Mouse (Mus musculus) forebrain, embryonic 11.5 days (tissue): ENCODE results near the gene Soga3. TPM values are rescaled to one million over a fixed set of nuclear protein-coding genes. Genes with fewer than 3 reads are reported as not detected.

Experiments
- ATAC-seq: fragments of 200-750 bp; cut with Nextera tagmentation; replicated peaks from 2 replicates; pipeline ENCODE4 v1.8.0; 2017; ENCODE audit warnings: moderate TSS enrichment; ENCODE audit not compliant: low FRiP score
- DNase-seq: peaks from one replicate; pipeline ENCODE4 v3.0.0-alpha.2; 2017; ENCODE audit warnings: low spot score
- H3K27ac ChIP-seq: fragments of 300-500 bp; sonication (generic); 2 replicates; pipeline ENCODE4 v1.5.1; 2014; ENCODE audit warnings: low read depth, low read length
- H3K27me3 ChIP-seq: fragments of 300-500 bp; sonication (generic); 2 replicates; pipeline ENCODE4 v1.6.1; 2014; ENCODE audit warnings: mild to moderate bottlenecking, low read length, mixed read lengths; ENCODE audit not compliant: control insufficient read depth, insufficient read depth
- H3K36me3 ChIP-seq: fragments of 300-500 bp; sonication (generic); 2 replicates; pipeline ENCODE4 v1.6.1; 2014; ENCODE audit warnings: mild to moderate bottlenecking, low read length, moderate library complexity, mixed read lengths; ENCODE audit not compliant: control insufficient read depth, insufficient read depth
- H3K4me1 ChIP-seq: fragments of 300-500 bp; sonication (generic); replicated peaks from 2 replicates; pipeline ENCODE4 v1.6.1; 2014; ENCODE audit warnings: low read length, mixed read lengths; ENCODE audit not compliant: control insufficient read depth, insufficient read depth
- H3K4me2 ChIP-seq: fragments of 300-500 bp; sonication (generic); 2 replicates; pipeline ENCODE4 v1.6.1; 2014; ENCODE audit warnings: low read depth, mild to moderate bottlenecking, low read length, moderate library complexity, mixed read lengths; ENCODE audit not compliant: severe bottlenecking
- H3K4me3 ChIP-seq: fragments of 300-500 bp; sonication (generic); 2 replicates; pipeline ENCODE4 v1.5.1; 2014; ENCODE audit warnings: low read depth, low read length
- H3K9ac ChIP-seq: fragments of 300-500 bp; sonication (generic); 2 replicates; pipeline ENCODE4 v1.6.1; 2014; ENCODE audit warnings: low read length
- H3K9me3 ChIP-seq: fragments of 300-500 bp; sonication (generic); 2 replicates; pipeline ENCODE4 v1.6.1; 2016; ENCODE audit warnings: low read length, mixed read lengths; ENCODE audit not compliant: control insufficient read depth
- WGBS: fragments of 180-500 bp; shearing (Covaris S2); extraction: QIAGEN DNeasy Blood & Tissue Kit; methylation state at CpG from one replicate; pipeline ENCODE4 v1.1.7; 2014; 5-methylcytosine and 5-hydroxymethylcytosine counted together
- polyA plus RNA-seq: library from polyadenylated mRNA; unstranded; fragments of >200 nt; fragmentation: Nextera tagmentation; extraction: Ambion mirVana; gene quantifications from 2 replicates; pipeline ENCODE4 v1.2.1, GENCODE M21; 2014

The Soga3 gene
- polyA plus RNA-seq, 1 experiment from 2014 or later: 29.8 TPM

GRCm38 (mm10) chr10:29193769-29194168 lies 50.1 kb downstream of the Soga3 start:
- H3K4me3 ChIP-seq: no peak overlapping the region
- peaks cover 6% of the 10 kb centered on the region; the same call in 1 of the 2 replicates for H3K9me3 ChIP-seq
- H3K4me1 ChIP-seq: no peaks in the 10 kb centered on the region
- no peak for ATAC-seq
- DNase-seq: no peak
- H3K9ac ChIP-seq: no peak overlapping the region
- H3K4me2 ChIP-seq: no peak overlapping the region
- peaks cover 15% of the 10 kb centered on the region for H3K36me3 ChIP-seq
- H3K27ac ChIP-seq: no peak overlapping the region
- H3K27me3 ChIP-seq: no peaks in the 10 kb centered on the region

- peaks cover 6% of the 10 kb centered on the region; the same call in 1 of the 2 replicates for H3K9me3 ChIP-seq
- no peak for ATAC-seq
- peaks cover 15% of the 10 kb centered on the region for H3K36me3 ChIP-seq
- whole genome bisulfite sequencing: 95% methylated on average over 33 of the region's 33 CpGs
- H3K4me2 ChIP-seq: no peak overlapping the region
- H3K27ac ChIP-seq: no peak overlapping the region
- DNase-seq: no peak
- no peak overlapping the region for H3K9ac ChIP-seq
- no peak overlapping the region for H3K4me3 ChIP-seq
- no peaks in the 10 kb centered on the region for H3K27me3 ChIP-seq
- H3K4me1 ChIP-seq: no peaks in the 10 kb centered on the region
These were observed 53.2 kb downstream of the Soga3 start for GRCm38 (mm10) chr10:29196811-29197210.

- no peaks in the 10 kb centered on the region for H3K4me1 ChIP-seq
- H3K9ac ChIP-seq: no peak within 1 kb of the TSS
- no peak within 1 kb of the TSS for H3K4me3 ChIP-seq
- H3K4me2 ChIP-seq: no peak within 1 kb of the TSS
- WGBS: 92% methylated on average over 7 of the region's 7 CpGs
- H3K36me3 ChIP-seq: peaks cover 15% of the 10 kb centered on the region
- H3K27ac ChIP-seq: no peak within 1 kb of the TSS
- H3K27me3 ChIP-seq: no peaks in the 10 kb centered on the region
- DNase-seq: no peak
- ATAC-seq: no peak
- H3K9me3 ChIP-seq: peaks cover 6% of the 10 kb centered on the region; the same call in 1 of the 2 replicates
These were observed 55.0 kb downstream of the Soga3 start, which contains the start of gene Gm49353 for GRCm38 (mm10) chr10:29198642-29199041. Gene Gm49353 (plus strand): TSS chr10:29198954.

GRCm38 (mm10) chr10:29199835-29200234 lies 56.2 kb downstream of the Soga3 start:
- ATAC-seq: no peak
- no peak for DNase-seq
- 79% methylated on average over 3 of the region's 3 CpGs for WGBS
- Histone ChIP-seq H3K4me1 (no peaks in the 10 kb centered on the region), H3K27me3 (no peaks in the 10 kb centered on the region), H3K9ac (no peak overlapping the region), H3K27ac (no peak overlapping the region), H3K4me2 (no peak overlapping the region), H3K36me3 (peaks cover 15% of the 10 kb centered on the region), H3K9me3 (peaks cover 6% of the 10 kb centered on the region; the same call in 1 of the 2 replicates), H3K4me3 (no peak overlapping the region)

GRCm38 (mm10) chr10:29200609-29201008 lies 57.0 kb downstream of the Soga3 start:
- peaks cover 15% of the 10 kb centered on the region for H3K36me3 ChIP-seq
- H3K4me2 ChIP-seq: no peak overlapping the region
- no peak overlapping the region for H3K9ac ChIP-seq
- no peak overlapping the region for H3K4me3 ChIP-seq
- H3K27ac ChIP-seq: no peak overlapping the region
- ATAC-seq: no peak
- no peak for DNase-seq
- H3K27me3 ChIP-seq: no peaks in the 10 kb centered on the region
- 87% methylated on average over 1 of the region's 1 CpGs for WGBS
- H3K4me1 ChIP-seq: no peaks in the 10 kb centered on the region
- H3K9me3 ChIP-seq: peaks cover 6% of the 10 kb centered on the region; the same call in 1 of the 2 replicates

GRCm38 (mm10) chr10:29206730-29207129 lies 63.1 kb downstream of the Soga3 start:
- no peaks in the 10 kb centered on the region; the same call in 1 of the 2 replicates for H3K4me1 ChIP-seq
- DNase-seq (no peak), ATAC-seq (peak; percentile 25; the same call in 1 of the 2 replicates)
- no peak overlapping the region for H3K4me3 ChIP-seq
- H3K9ac ChIP-seq: no peak overlapping the region
- no peaks in the 10 kb centered on the region for H3K36me3 ChIP-seq
- H3K9me3 ChIP-seq: no peaks in the 10 kb centered on the region
- no peak overlapping the region for H3K4me2 ChIP-seq
- no peaks in the 10 kb centered on the region for H3K27me3 ChIP-seq
- H3K27ac ChIP-seq: no peak overlapping the region

- WGBS: 57% methylated on average over 3 of the region's 3 CpGs
These were observed 65.1 kb downstream of the Soga3 start for GRCm38 (mm10) chr10:29208735-29209134.

GRCm38 (mm10) chr10:29211453-29211852 lies 67.8 kb downstream of the Soga3 start, which contains the start of gene 9330159F19Rik:
Gene 9330159F19Rik (plus strand): TSS chr10:29211606.
- H3K9ac ChIP-seq: peak within 1 kb of the TSS; percentile 20; the same call in 1 of the 2 replicates
- WGBS: 10% methylated on average over 4 of the region's 4 CpGs
- H3K9me3 ChIP-seq: no peaks in the 10 kb centered on the region
- H3K27ac ChIP-seq: peak within 1 kb of the TSS; percentile 68
- peak; percentile 92 for ATAC-seq
- peaks cover 2% of the 10 kb centered on the region; the same call in 1 of the 2 replicates for H3K4me1 ChIP-seq
- no peaks in the 10 kb centered on the region for H3K36me3 ChIP-seq
- no peak within 1 kb of the TSS for H3K4me3 ChIP-seq
- peak; percentile 71 for DNase-seq
- H3K4me2 ChIP-seq: 0 out of 2 replicates have a peak within 1 kb of the TSS, but pooled peaks have one; percentile 11
- H3K27me3 ChIP-seq: no peaks in the 10 kb centered on the region

More at GRCm38 (mm10) chr10:29208735-29209134, 65.1 kb downstream of the Soga3 start:
- H3K27ac ChIP-seq: no peak overlapping the region
- DNase-seq (no peak), ATAC-seq (no peak)
- no peak overlapping the region for H3K4me2 ChIP-seq
- H3K4me3 ChIP-seq: no peak overlapping the region
- H3K9ac ChIP-seq: no peak overlapping the region
- H3K36me3 ChIP-seq: no peaks in the 10 kb centered on the region
- H3K27me3 ChIP-seq: no peaks in the 10 kb centered on the region
- no peaks in the 10 kb centered on the region; the same call in 1 of the 2 replicates for H3K4me1 ChIP-seq
- no peaks in the 10 kb centered on the region for H3K9me3 ChIP-seq

GRCm38 (mm10) chr10:29213534-29214100 lies 70.0 kb downstream of the Soga3 start:
- Histone ChIP-seq H3K9me3 (no peaks in the 10 kb centered on the region), H3K36me3 (no peaks in the 10 kb centered on the region), H3K4me1 (peaks cover 4% of the 10 kb centered on the region; the same call in 1 of the 2 replicates), H3K4me2 (no peak overlapping the region), H3K9ac (no peak overlapping the region), H3K27ac (no peak overlapping the region), H3K4me3 (no peak overlapping the region), H3K27me3 (no peaks in the 10 kb centered on the region)
- no peak for DNase-seq
- 24% methylated on average over 3 of the region's 3 CpGs for WGBS
- ATAC-seq: peak; percentile 65
